Mouse (Mus musculus) bone marrow macrophage, adult 2 months (primary cell): ENCODE data around the gene Tnfrsf25.

ENCODE experiments used
- CTCF ChIP-seq: IDR thresholded peaks from 2 replicates; pipeline ENCODE4 v1.5.1; 2012; ENCODE audit warnings: low read depth, mild to moderate bottlenecking, low read length, moderate library complexity
- POLR2A ChIP-seq: IDR thresholded peaks from 2 replicates; pipeline ENCODE4 v1.6.1; 2012; ENCODE audit warnings: mild to moderate bottlenecking, low read depth, low read length, borderline replicate concordance

GRCm38 (mm10) chr4:152095937-152096910 lies 19.5 kb upstream of the Tnfrsf25 start:
- peak; percentile 91 for TF ChIP-seq CTCF
- no peak for TF ChIP-seq POLR2A
